Mouse (Mus musculus) kidney, adult 2 months (tissue): ENCODE measurements around the gene Ccdc80. TPM values are rescaled to one million over a fixed set of nuclear protein-coding genes. Genes with fewer than 3 reads are reported as not detected.

Experiments used
- DNase-seq: peaks from one replicate; pipeline ENCODE4 v3.0.0; 2021
- H3K27ac ChIP-seq: fragments of 200-500 bp; 2 replicates; pipeline ENCODE4 v1.5.1; 2012; ENCODE audit warnings: low read depth, low read length, control low read depth, inconsistent platforms; ENCODE audit not compliant: insufficient read depth
- H3K27me3 ChIP-seq: fragments of 200-500 bp; replicated peaks from 2 replicates; pipeline ENCODE4 v1.6.1; 2012; ENCODE audit warnings: mild to moderate bottlenecking, moderate library complexity, low read length, inconsistent platforms; ENCODE audit not compliant: control insufficient read depth, insufficient read depth
- H3K36me3 ChIP-seq: fragments of 200-500 bp; 2 replicates; pipeline ENCODE4 v1.6.1; 2012; ENCODE audit warnings: mild to moderate bottlenecking, moderate library complexity, low read length, inconsistent platforms; ENCODE audit not compliant: control insufficient read depth, insufficient read depth
- H3K4me1 ChIP-seq: fragments of 200-500 bp; 2 replicates; pipeline ENCODE4 v1.6.1; 2011; ENCODE audit warnings: low read length; ENCODE audit not compliant: control insufficient read depth, insufficient read depth
- H3K4me3 ChIP-seq: fragments of 200-500 bp; 2 replicates; pipeline ENCODE4 v1.5.1; 2011; ENCODE audit warnings: mild to moderate bottlenecking, low read depth, low read length, control low read depth; ENCODE audit not compliant: insufficient read depth
- CTCF ChIP-seq: fragments of 200-500 bp; conservative IDR thresholded peaks from 2 replicates; pipeline ENCODE4 v1.5.1; 2011; ENCODE audit warnings: low read depth, mild to moderate bottlenecking, control low read depth, low read length, moderate library complexity, mixed read lengths; ENCODE audit not compliant: insufficient read depth, insufficient read length
- POLR2A ChIP-seq: fragments of 200-500 bp; IDR thresholded peaks from one replicate; pipeline ENCODE4 v1.6.1; 2011; ENCODE audit warnings: low read depth, low read length, control low read depth
- WGBS: fragments of 180-500 bp; shearing (Covaris S2); methylation state at CpG from one replicate; pipeline ENCODE4 v1.1.7; 2018; 5-methylcytosine and 5-hydroxymethylcytosine counted together
- polyA plus RNA-seq: library from polyadenylated mRNA; depleted of rRNA; stranded (reverse); fragments of >200 nt; gene quantifications from 2 replicates; pipeline ENCODE4 v1.2.3, GENCODE M21; 2012; rRNA removed

Gene Ccdc80
- polyA plus RNA-seq, 1 experiment: 7.6 TPM

DNA sequence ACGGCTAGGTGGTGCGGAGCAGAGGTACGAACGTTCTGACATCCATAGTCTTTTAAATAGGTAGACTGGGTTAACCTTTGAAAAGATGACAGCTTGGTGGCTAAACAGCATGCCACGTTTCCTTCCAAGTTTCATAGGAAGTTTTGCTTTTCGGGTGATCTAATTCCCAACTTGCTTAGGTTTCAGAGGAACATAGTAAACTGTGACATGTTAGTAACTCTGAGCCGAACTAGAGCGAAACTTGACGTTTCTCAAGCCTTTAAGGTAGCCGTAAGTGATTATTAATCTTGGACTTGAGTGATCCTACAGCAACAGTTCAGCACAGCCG is 66.2 kb downstream of the Ccdc80 start:
- H3K27me3 ChIP-seq: no peaks in the 10 kb centered on the region
- peak overlapping the region; percentile 81 for H3K27ac ChIP-seq
- no peaks in the 10 kb centered on the region for H3K36me3 ChIP-seq
- H3K4me1 ChIP-seq: peaks cover 3% of the 10 kb centered on the region; the same call in 1 of the 2 replicates
- peak overlapping the region; percentile 82 for H3K4me3 ChIP-seq
- WGBS: under 1% methylated on average over 11 of the region's 11 CpGs
- DNase-seq: no peak
- TF ChIP-seq POLR2A (no peak), CTCF (no peak)

Other genes starting within 250 kb of the Ccdc80 start
- not detected in 2 replicates for gene Cd200r2, start 226.3 kb upstream of the Ccdc80 start, polyA plus RNA-seq
- 0.08 and 0.14 TPM in 2 replicates for gene Cd200r3, start 149.7 kb upstream of the Ccdc80 start, polyA plus RNA-seq
- gene Slc35a5, start 65.3 kb downstream of the Ccdc80 start, polyA plus RNA-seq: 23.1 and 24.9 TPM in 2 replicates
- gene Atg3, start 65.4 kb downstream of the Ccdc80 start, polyA plus RNA-seq: 17.4 and 18.1 TPM in 2 replicates
- gene Btla, start 130.9 kb downstream of the Ccdc80 start, polyA plus RNA-seq: 0.24 and 1.8 TPM in 2 replicates